Mouse (Mus musculus): ENCODE results near the gene Arpp21.
A peak's percentile ranks its signal among the peaks of the same experiment; 100 is the strongest.

Arpp21 gene

GRCm38 (mm10) chr9:112230716-112231361 is 4.9 kb downstream of the Arpp21 start:
- DNase-seq, result no peak

DNA sequence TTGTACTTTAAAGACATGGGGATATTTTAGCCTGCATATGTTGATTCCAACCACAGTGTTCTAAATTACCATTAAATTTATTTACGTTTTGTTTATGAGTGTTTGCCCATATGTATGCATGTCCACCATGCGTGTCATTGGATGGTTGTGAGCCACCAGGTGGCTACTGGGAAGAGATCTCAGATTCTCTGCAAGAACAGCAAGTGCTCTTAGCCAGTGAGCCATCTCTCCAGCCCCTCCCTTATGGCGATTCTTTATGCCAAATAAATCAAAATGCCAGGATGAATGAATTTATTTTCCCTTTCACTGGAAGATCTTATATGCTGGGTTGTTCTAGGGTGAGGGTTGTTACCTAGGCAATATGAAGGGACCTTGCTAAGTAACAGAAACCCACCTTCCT is 7.3 kb downstream of the Arpp21 start:
- DNase-seq, result no peak

- DNase-seq, result no peak
Measured at GRCm38 (mm10) chr9:112227174-112227573, 8.6 kb downstream of the Arpp21 start.

GRCm38 (mm10) chr9:112226511-112226910 is 9.2 kb downstream of the Arpp21 start:
- DNase-seq, result peak; percentile 58

- DNase-seq, result peak; percentile 53
Measured at GRCm38 (mm10) chr9:112225046-112225445, 10.7 kb downstream of the Arpp21 start.

GRCm38 (mm10) chr9:112219372-112219771 is 16.4 kb downstream of the Arpp21 start:
- peak; percentile 78 for DNase-seq

GRCm38 (mm10) chr9:112218237-112218636 is 17.5 kb downstream of the Arpp21 start:
- peak; percentile 55 for DNase-seq

- peak; percentile 82 for DNase-seq
Measured at GRCm38 (mm10) chr9:112217161-112217560, 18.6 kb downstream of the Arpp21 start.

DNA sequence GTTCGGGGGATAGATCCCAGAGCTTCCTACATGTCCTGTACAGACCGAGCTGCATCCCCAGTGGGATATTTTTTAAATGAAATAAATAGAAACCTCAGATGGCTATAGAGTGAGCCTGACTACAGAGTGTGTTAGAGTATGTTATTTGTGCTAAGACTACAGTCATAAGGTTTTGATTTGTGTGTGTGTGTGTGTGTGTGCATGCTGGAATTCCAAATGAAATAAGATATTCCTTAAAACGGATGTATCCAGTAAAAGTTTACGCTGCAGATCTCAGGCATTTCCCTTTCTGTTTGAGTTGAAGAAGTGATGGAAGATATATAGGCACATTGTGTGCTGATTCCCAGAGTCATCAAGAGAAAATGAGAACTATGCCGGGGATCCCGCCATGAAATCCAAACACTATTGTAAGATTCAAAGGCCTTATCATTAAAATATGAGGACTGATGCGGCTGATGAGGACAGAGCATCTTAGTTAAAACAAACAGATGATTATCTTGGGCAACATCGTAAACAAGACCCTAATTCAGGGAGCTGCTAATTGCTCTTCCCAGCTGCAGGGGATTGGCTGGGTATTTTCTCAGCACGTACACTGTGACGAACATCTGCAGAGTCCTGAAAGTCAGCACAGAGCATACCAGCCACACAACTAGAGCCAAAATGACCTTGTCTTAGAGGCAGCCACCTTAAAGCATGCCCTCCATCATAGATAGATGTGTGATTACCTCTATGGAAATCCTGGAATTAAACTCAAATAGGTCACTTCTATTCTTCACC is 20.5 kb downstream of the Arpp21 start:
- peak; percentile 27 for DNase-seq

- DNase-seq, result peak; percentile 61
Measured at GRCm38 (mm10) chr9:112213411-112214255, 22.1 kb downstream of the Arpp21 start.

GRCm38 (mm10) chr9:112209803-112210202 is 25.9 kb downstream of the Arpp21 start:
- peak; percentile 16 for DNase-seq

DNA sequence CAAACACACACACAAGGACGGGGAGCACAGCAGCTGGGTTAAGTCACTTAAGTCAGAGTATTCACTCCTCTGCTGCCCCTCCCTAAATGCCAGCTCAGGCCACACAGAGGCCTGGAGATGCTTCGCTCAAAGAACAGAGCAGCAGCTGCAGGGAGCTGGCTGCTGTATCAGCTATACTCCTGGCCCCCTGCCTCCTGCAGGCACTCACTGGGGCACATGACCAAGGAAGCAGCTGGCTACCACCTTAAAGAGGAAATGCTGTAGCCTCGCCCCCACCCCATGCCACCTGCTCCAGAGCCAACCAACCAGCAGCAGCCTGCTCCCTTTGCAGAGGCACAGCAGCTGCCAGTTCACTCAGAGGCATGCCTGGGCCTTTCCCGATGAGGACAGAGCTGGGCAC is 28.0 kb downstream of the Arpp21 start:
- DNase-seq, result peak; percentile 91

GRCm38 (mm10) chr9:112198296-112198695 is 37.4 kb downstream of the Arpp21 start:
- no peak for DNase-seq

GRCm38 (mm10) chr9:112194049-112194448 is 41.7 kb downstream of the Arpp21 start:
- DNase-seq, result no peak

GRCm38 (mm10) chr9:112189394-112189793 is 46.3 kb downstream of the Arpp21 start:
- DNase-seq, result no peak

GRCm38 (mm10) chr9:112188358-112188893 is 47.3 kb downstream of the Arpp21 start:
- DNase-seq, result no peak

DNA sequence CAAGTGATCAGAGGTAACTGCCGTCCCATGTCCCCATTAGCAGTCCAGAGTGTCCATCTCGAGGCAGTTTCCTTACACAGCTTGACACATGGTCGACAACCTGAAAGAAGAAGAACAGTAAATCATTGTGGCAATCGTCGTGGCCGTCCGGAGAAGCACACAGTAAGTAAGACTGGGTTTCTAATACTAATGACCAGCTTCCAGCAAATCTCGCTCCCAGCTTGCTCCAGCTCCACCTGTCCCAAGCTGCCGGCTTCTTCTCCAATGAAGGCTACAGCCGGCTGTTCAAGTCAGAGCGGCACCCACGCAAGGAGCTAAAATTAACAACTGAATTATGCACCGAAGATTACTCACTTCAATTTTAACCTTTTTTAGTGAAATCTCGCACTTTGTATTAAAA is 48.1 kb downstream of the Arpp21 start:
- DNase-seq, result no peak

DNA sequence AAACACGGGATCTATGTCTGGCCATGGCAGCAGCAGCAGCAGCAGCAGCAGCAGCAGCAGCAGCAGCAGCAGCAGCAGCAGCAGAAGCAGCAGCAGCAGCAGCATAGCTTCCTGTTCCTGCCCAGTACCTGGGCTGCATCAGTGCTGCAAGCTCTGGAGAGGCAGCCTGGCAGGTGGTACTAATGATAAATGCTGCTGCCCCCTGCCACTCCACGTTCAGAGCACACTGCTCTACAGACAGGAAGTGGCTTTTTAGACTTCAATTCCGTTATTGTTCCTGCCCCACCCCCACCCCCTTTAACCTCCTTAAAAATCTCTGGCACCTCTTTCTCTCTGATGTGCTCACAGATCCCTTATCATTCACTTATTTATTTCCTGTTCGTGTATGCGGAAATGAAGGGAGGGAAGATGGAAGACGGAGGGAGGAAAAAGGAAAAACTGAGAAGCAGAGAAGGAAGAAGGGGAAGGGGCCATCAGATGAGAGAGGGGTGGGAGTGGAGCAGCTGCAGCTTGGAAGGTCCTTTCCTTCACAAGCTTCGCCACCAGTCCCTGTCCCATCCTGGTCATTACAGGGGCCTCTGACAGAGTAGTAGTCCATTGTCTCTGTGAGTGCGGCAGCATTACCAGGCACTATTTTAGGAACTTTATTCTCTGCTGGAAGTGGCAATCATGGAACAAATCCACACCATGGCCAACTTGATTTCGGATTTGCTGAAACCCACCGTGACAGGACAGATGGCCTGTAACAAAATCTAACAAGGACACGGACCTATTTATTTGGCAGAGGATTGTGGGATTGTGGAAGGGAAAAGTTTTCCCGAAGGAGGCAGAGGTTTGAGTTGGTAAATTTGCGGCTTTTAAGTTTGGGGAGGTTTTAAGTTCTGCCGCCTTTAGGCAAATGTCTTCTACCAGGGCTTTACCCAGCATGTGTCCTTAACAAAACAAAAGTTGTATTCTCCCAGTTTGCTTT is 49.1 kb downstream of the Arpp21 start:
- peak; percentile 41 for DNase-seq

- DNase-seq, result no peak
Measured at GRCm38 (mm10) chr9:112185746-112186145, 50.0 kb downstream of the Arpp21 start.

GRCm38 (mm10) chr9:112182738-112183137 is 53.0 kb downstream of the Arpp21 start:
- no peak for DNase-seq

- no peak for DNase-seq
Measured at GRCm38 (mm10) chr9:112180006-112180405, 55.7 kb downstream of the Arpp21 start.

DNA sequence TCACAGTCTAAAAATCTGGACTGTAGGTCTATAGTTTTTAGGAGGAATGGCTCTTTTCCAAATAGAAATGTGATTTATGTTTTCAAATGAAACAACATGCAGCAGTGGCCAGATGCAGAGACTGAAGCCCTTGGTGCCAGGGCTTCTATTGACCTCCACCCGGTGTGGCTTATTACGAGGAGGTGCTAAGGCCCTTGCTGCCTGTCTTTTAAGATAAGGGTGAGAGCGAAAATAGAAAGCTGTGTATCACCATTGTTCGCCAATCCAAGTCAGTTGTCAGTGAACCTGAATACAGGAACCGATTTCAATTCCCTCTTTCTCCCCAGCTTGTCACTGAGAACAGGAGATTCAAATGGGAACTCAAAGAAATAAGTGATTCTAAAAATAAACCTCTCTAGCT is 57.3 kb downstream of the Arpp21 start:
- no peak for DNase-seq

All from thymus, postnatal 25 days (tissue).